Mouse (Mus musculus) spleen, adult 2 months (tissue): Measurements from ENCODE around the gene Cntnap2.

Experiments used
- CTCF ChIP-seq: fragments of 200-500 bp; IDR thresholded peaks from 2 replicates; pipeline ENCODE4 v1.5.1; 2011; ENCODE audit warnings: mild to moderate bottlenecking, inconsistent platforms; ENCODE audit not compliant: insufficient read depth, insufficient read length, insufficient replicate concordance; ENCODE audit errors: extremely low read depth
- POLR2A ChIP-seq: fragments of 200-500 bp; IDR thresholded peaks from 2 replicates; pipeline ENCODE4 v1.6.1; 2011; ENCODE audit warnings: low read depth, low read length, inconsistent platforms

DNA sequence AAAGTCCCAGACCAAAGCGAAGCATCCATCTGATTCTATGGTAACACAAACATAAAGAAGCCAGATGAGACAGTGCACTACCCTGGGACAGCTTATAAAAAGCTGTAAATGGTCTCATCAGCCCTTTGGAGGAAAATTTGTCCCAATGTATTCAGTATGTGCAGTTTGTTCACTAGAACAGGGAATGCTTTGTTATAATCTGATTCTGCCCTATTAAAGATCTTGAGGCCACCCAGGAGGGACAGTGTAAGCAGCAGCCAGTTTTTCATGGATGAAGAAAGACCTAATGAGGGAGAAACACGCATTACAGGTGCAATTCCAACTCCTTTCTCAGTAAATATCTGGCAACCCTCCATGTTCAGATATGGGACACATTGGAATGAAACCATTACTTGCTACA, 145.9 kb downstream of the Cntnap2 start:
- TF ChIP-seq POLR2A (no peak), CTCF (no peak)
